Mouse (Mus musculus) myocyte (in vitro differentiated cells): ENCODE measurements around the gene Unc5c.

Experiments
- POLR2A ChIP-seq: IDR thresholded peaks from one replicate; pipeline ENCODE4 v1.6.1; 2011; ENCODE audit warnings: low read depth, mild to moderate bottlenecking, control low read depth, moderate library complexity; ENCODE audit not compliant: insufficient read length
- POLR2AphosphoS2 ChIP-seq: IDR thresholded peaks from one replicate; pipeline ENCODE4 v1.6.1; 2011; ENCODE audit warnings: low read depth, control low read depth; ENCODE audit not compliant: insufficient read length

GRCm38 (mm10) chr3:141483665-141484431, 18.8 kb downstream of the Unc5c start:
- TF ChIP-seq POLR2AphosphoS2, result no peak
- no peak for TF ChIP-seq POLR2A
